Mouse (Mus musculus): ENCODE data around the gene Vhl. TPM values are rescaled to one million over a fixed set of nuclear protein-coding genes. Genes with fewer than 3 reads are reported as not detected.
A peak's percentile ranks its signal among the peaks of the same experiment; 100 is the strongest.

The Vhl gene
- polyA plus RNA-seq, 1 experiment = 55.1 TPM

- no peaks in the 10 kb centered on the region; the same call in 1 of the 2 replicates for H3K4me1 ChIP-seq (ENCODE audit: control insufficient read depth, insufficient read depth, low read length)
- no peak overlapping the region for H3K27ac ChIP-seq (ENCODE audit: insufficient read depth, low read length)
- TF ChIP-seq CTCF (IDR thresholded peaks at IDR 0.05; ENCODE audit: extremely low read depth, insufficient read depth, low read length) = no peak
- no peak for TF ChIP-seq POLR2A (IDR thresholded peaks at IDR 0.05; ENCODE audit: extremely low read depth, insufficient read depth, low read length)
- H3K4me3 ChIP-seq (ENCODE audit: insufficient read depth, low read length) = no peak overlapping the region
Measured at GRCm38 (mm10) chr6:113643021-113643420, 19.3 kb downstream of the Vhl start.

- Histone ChIP-seq H3K27ac (ENCODE audit: insufficient read depth, low read length) (peak overlapping the region; percentile 78), H3K4me3 (ENCODE audit: insufficient read depth, low read length) (no peak overlapping the region), H3K4me1 (ENCODE audit: control insufficient read depth, insufficient read depth, low read length) (no peaks in the 10 kb centered on the region; the same call in 1 of the 2 replicates)
- TF ChIP-seq CTCF (IDR thresholded peaks at IDR 0.05; ENCODE audit: extremely low read depth, insufficient read depth, low read length) (no peak), POLR2A (IDR thresholded peaks at IDR 0.05; ENCODE audit: extremely low read depth, insufficient read depth, low read length) (no peak)
Measured at GRCm38 (mm10) chr6:113643967-113644366, 20.2 kb downstream of the Vhl start.

GRCm38 (mm10) chr6:113644808-113645207 lies 21.0 kb downstream of the Vhl start:
- Histone ChIP-seq H3K27ac (ENCODE audit: insufficient read depth, low read length) (peak overlapping the region; percentile 78), H3K4me1 (ENCODE audit: control insufficient read depth, insufficient read depth, low read length) (no peaks in the 10 kb centered on the region), H3K4me3 (ENCODE audit: insufficient read depth, low read length) (no peak overlapping the region)
- TF ChIP-seq POLR2A (IDR thresholded peaks at IDR 0.05; ENCODE audit: extremely low read depth, insufficient read depth, low read length) = no peak
- TF ChIP-seq CTCF (IDR thresholded peaks at IDR 0.05; ENCODE audit: extremely low read depth, insufficient read depth, low read length) = no peak

GRCm38 (mm10) chr6:113649346-113650196 lies 25.8 kb downstream of the Vhl start:
- Histone ChIP-seq H3K27ac (ENCODE audit: insufficient read depth, low read length) (no peak overlapping the region), H3K4me1 (ENCODE audit: control insufficient read depth, insufficient read depth, low read length) (no peaks in the 10 kb centered on the region), H3K4me3 (ENCODE audit: insufficient read depth, low read length) (no peak overlapping the region)
- TF ChIP-seq CTCF (IDR thresholded peaks at IDR 0.05; ENCODE audit: extremely low read depth, insufficient read depth, low read length) = no peak
- TF ChIP-seq POLR2A (IDR thresholded peaks at IDR 0.05; ENCODE audit: extremely low read depth, insufficient read depth, low read length) = no peak

- H3K4me1 ChIP-seq (ENCODE audit: control insufficient read depth, insufficient read depth, low read length) = no peaks in the 10 kb centered on the region
- no peak overlapping the region for H3K27ac ChIP-seq (ENCODE audit: insufficient read depth, low read length)
- H3K4me3 ChIP-seq (ENCODE audit: insufficient read depth, low read length) = no peak overlapping the region
- TF ChIP-seq CTCF (IDR thresholded peaks at IDR 0.05; ENCODE audit: extremely low read depth, insufficient read depth, low read length) (no peak), POLR2A (IDR thresholded peaks at IDR 0.05; ENCODE audit: extremely low read depth, insufficient read depth, low read length) (no peak)
Measured at GRCm38 (mm10) chr6:113650197-113650640, 26.5 kb downstream of the Vhl start.

GRCm38 (mm10) chr6:113651626-113652025 lies 27.9 kb downstream of the Vhl start:
- Histone ChIP-seq H3K4me1 (ENCODE audit: control insufficient read depth, insufficient read depth, low read length) (no peaks in the 10 kb centered on the region), H3K4me3 (ENCODE audit: insufficient read depth, low read length) (no peak overlapping the region), H3K27ac (ENCODE audit: insufficient read depth, low read length) (no peak overlapping the region)
- TF ChIP-seq CTCF (IDR thresholded peaks at IDR 0.05; ENCODE audit: extremely low read depth, insufficient read depth, low read length) = no peak
- no peak for TF ChIP-seq POLR2A (IDR thresholded peaks at IDR 0.05; ENCODE audit: extremely low read depth, insufficient read depth, low read length)

GRCm38 (mm10) chr6:113653551-113653950 lies 29.8 kb downstream of the Vhl start:
- TF ChIP-seq POLR2A (IDR thresholded peaks at IDR 0.05; ENCODE audit: extremely low read depth, insufficient read depth, low read length) (no peak), CTCF (IDR thresholded peaks at IDR 0.05; ENCODE audit: extremely low read depth, insufficient read depth, low read length) (no peak)
- H3K4me1 ChIP-seq (ENCODE audit: control insufficient read depth, insufficient read depth, low read length) = peaks cover 3% of the 10 kb centered on the region; the same call in 1 of the 2 replicates
- no peak overlapping the region for H3K27ac ChIP-seq (ENCODE audit: insufficient read depth, low read length)

GRCm38 (mm10) chr6:113654102-113654501 lies 30.3 kb downstream of the Vhl start:
- Histone ChIP-seq H3K4me1 (ENCODE audit: control insufficient read depth, insufficient read depth, low read length) (peaks cover 3% of the 10 kb centered on the region; the same call in 1 of the 2 replicates), H3K4me3 (ENCODE audit: insufficient read depth, low read length) (no peak overlapping the region), H3K27ac (ENCODE audit: insufficient read depth, low read length) (no peak overlapping the region)
- TF ChIP-seq CTCF (IDR thresholded peaks at IDR 0.05; ENCODE audit: extremely low read depth, insufficient read depth, low read length) (no peak), POLR2A (IDR thresholded peaks at IDR 0.05; ENCODE audit: extremely low read depth, insufficient read depth, low read length) (no peak)

More at GRCm38 (mm10) chr6:113653551-113653950, 29.8 kb downstream of the Vhl start:
- H3K4me3 ChIP-seq (ENCODE audit: insufficient read depth, low read length) = no peak overlapping the region

- TF ChIP-seq CTCF (IDR thresholded peaks at IDR 0.05; ENCODE audit: extremely low read depth, insufficient read depth, low read length) (no peak), POLR2A (IDR thresholded peaks at IDR 0.05; ENCODE audit: extremely low read depth, insufficient read depth, low read length) (no peak)
- peaks cover 5% of the 10 kb centered on the region for H3K4me1 ChIP-seq (ENCODE audit: control insufficient read depth, insufficient read depth, low read length)
- no peak overlapping the region for H3K4me3 ChIP-seq (ENCODE audit: insufficient read depth, low read length)
- H3K27ac ChIP-seq (ENCODE audit: insufficient read depth, low read length) = no peak overlapping the region
Measured at GRCm38 (mm10) chr6:113654753-113655397, 31.1 kb downstream of the Vhl start.

All from cortical plate, adult 2 months (tissue).